Mouse (Mus musculus): ENCODE results near the gene Gm49318. TPM values are rescaled to one million over a fixed set of nuclear protein-coding genes. Genes with fewer than 3 reads are reported as not detected.

The Gm49318 gene
- total RNA-seq, 1 experiment from 2014 or later, result not detected

GRCm38 (mm10) chr9:22050351-22050889, 20.6 kb downstream of the Gm49318 start:
- ATAC-seq (replicated peaks in 1 of 2; ENCODE audit: insufficient read depth in 1 of 2, low FRiP score in 2 of 2, low TSS enrichment in 1 of 2, low read depth in 1 of 2, poor library complexity in 2 of 2, severe bottlenecking in 2 of 2), result peak; percentile 17 to 22; a peak in 1 of 4 replicates

- no peak for ATAC-seq (replicated peaks in 1 of 2; ENCODE audit: insufficient read depth in 1 of 2, low FRiP score in 2 of 2, low TSS enrichment in 1 of 2, low read depth in 1 of 2, poor library complexity in 2 of 2, severe bottlenecking in 2 of 2)
These were observed 21.3 kb downstream of the Gm49318 start for GRCm38 (mm10) chr9:22049721-22050270.

GRCm38 (mm10) chr9:22049315-22049714, 21.7 kb downstream of the Gm49318 start:
- ATAC-seq (replicated peaks in 1 of 2; ENCODE audit: insufficient read depth in 1 of 2, low FRiP score in 2 of 2, low TSS enrichment in 1 of 2, low read depth in 1 of 2, poor library complexity in 2 of 2, severe bottlenecking in 2 of 2), result no peak

- no peak for ATAC-seq (replicated peaks in 1 of 2; ENCODE audit: insufficient read depth in 1 of 2, low FRiP score in 2 of 2, low TSS enrichment in 1 of 2, low read depth in 1 of 2, poor library complexity in 2 of 2, severe bottlenecking in 2 of 2)
These were observed 23.7 kb downstream of the Gm49318 start for GRCm38 (mm10) chr9:22047329-22047728.

- no peak for ATAC-seq (replicated peaks in 1 of 2; ENCODE audit: insufficient read depth in 1 of 2, low FRiP score in 2 of 2, low TSS enrichment in 1 of 2, low read depth in 1 of 2, poor library complexity in 2 of 2, severe bottlenecking in 2 of 2)
These were observed 29.2 kb downstream of the Gm49318 start for GRCm38 (mm10) chr9:22041832-22042231.

- ATAC-seq (replicated peaks in 1 of 2; ENCODE audit: insufficient read depth in 1 of 2, low FRiP score in 2 of 2, low TSS enrichment in 1 of 2, low read depth in 1 of 2, poor library complexity in 2 of 2, severe bottlenecking in 2 of 2), result no peak
These were observed 33.2 kb downstream of the Gm49318 start for GRCm38 (mm10) chr9:22037826-22038225.

- no peak for ATAC-seq (replicated peaks in 1 of 2; ENCODE audit: insufficient read depth in 1 of 2, low FRiP score in 2 of 2, low TSS enrichment in 1 of 2, low read depth in 1 of 2, poor library complexity in 2 of 2, severe bottlenecking in 2 of 2)
These were observed 35.6 kb downstream of the Gm49318 start for GRCm38 (mm10) chr9:22035300-22036044.

- no peak for ATAC-seq (replicated peaks in 1 of 2; ENCODE audit: insufficient read depth in 1 of 2, low FRiP score in 2 of 2, low TSS enrichment in 1 of 2, low read depth in 1 of 2, poor library complexity in 2 of 2, severe bottlenecking in 2 of 2)
These were observed 40.7 kb downstream of the Gm49318 start for GRCm38 (mm10) chr9:22030386-22030785.

- ATAC-seq (replicated peaks in 1 of 2; ENCODE audit: insufficient read depth in 1 of 2, low FRiP score in 2 of 2, low TSS enrichment in 1 of 2, low read depth in 1 of 2, poor library complexity in 2 of 2, severe bottlenecking in 2 of 2), result no peak
These were observed 42.6 kb downstream of the Gm49318 start for GRCm38 (mm10) chr9:22028467-22028866.

GRCm38 (mm10) chr9:22024592-22024991, 46.5 kb downstream of the Gm49318 start:
- no peak for ATAC-seq (replicated peaks in 1 of 2; ENCODE audit: insufficient read depth in 1 of 2, low FRiP score in 2 of 2, low TSS enrichment in 1 of 2, low read depth in 1 of 2, poor library complexity in 2 of 2, severe bottlenecking in 2 of 2)

- ATAC-seq (replicated peaks in 1 of 2; ENCODE audit: insufficient read depth in 1 of 2, low FRiP score in 2 of 2, low TSS enrichment in 1 of 2, low read depth in 1 of 2, poor library complexity in 2 of 2, severe bottlenecking in 2 of 2), result no peak
These were observed 53.7 kb downstream of the Gm49318 start for GRCm38 (mm10) chr9:22017208-22017825.

- no peak for ATAC-seq (replicated peaks in 1 of 2; ENCODE audit: insufficient read depth in 1 of 2, low FRiP score in 2 of 2, low TSS enrichment in 1 of 2, low read depth in 1 of 2, poor library complexity in 2 of 2, severe bottlenecking in 2 of 2)
These were observed 54.8 kb downstream of the Gm49318 start for GRCm38 (mm10) chr9:22016245-22016644.

GRCm38 (mm10) chr9:22012731-22013130, 58.3 kb downstream of the Gm49318 start:
- ATAC-seq (replicated peaks in 1 of 2; ENCODE audit: insufficient read depth in 1 of 2, low FRiP score in 2 of 2, low TSS enrichment in 1 of 2, low read depth in 1 of 2, poor library complexity in 2 of 2, severe bottlenecking in 2 of 2), result no peak

- peak in 1 of 2 experiments; percentile 37; a peak in 2 of 4 replicates for ATAC-seq (replicated peaks in 1 of 2; ENCODE audit: insufficient read depth in 1 of 2, low FRiP score in 2 of 2, low TSS enrichment in 1 of 2, low read depth in 1 of 2, poor library complexity in 2 of 2, severe bottlenecking in 2 of 2)
These were observed 60.0 kb downstream of the Gm49318 start for GRCm38 (mm10) chr9:22011055-22011454.

GRCm38 (mm10) chr9:22004546-22004945, 66.5 kb downstream of the Gm49318 start:
- no peak for ATAC-seq (replicated peaks in 1 of 2; ENCODE audit: insufficient read depth in 1 of 2, low FRiP score in 2 of 2, low TSS enrichment in 1 of 2, low read depth in 1 of 2, poor library complexity in 2 of 2, severe bottlenecking in 2 of 2)

GRCm38 (mm10) chr9:22003163-22003554, 67.9 kb downstream of the Gm49318 start:
- ATAC-seq (replicated peaks in 1 of 2; ENCODE audit: insufficient read depth in 1 of 2, low FRiP score in 2 of 2, low TSS enrichment in 1 of 2, low read depth in 1 of 2, poor library complexity in 2 of 2, severe bottlenecking in 2 of 2), result peak; percentile 15 to 23; a peak in 3 of 4 replicates

GRCm38 (mm10) chr9:22002194-22003162, 68.6 kb downstream of the Gm49318 start, which contains the start of the genes Ccdc151 and Prkcsh:
Gene Ccdc151 (minus strand): TSS chr9:22002634.
Gene Prkcsh (plus strand): TSS chr9:22002806.
- ATAC-seq (replicated peaks in 1 of 2; ENCODE audit: insufficient read depth in 1 of 2, low FRiP score in 2 of 2, low TSS enrichment in 1 of 2, low read depth in 1 of 2, poor library complexity in 2 of 2, severe bottlenecking in 2 of 2), result peak; percentile 95 to 96
